Mouse (Mus musculus): ENCODE data around the gene Mapk10. TPM values are rescaled to one million over a fixed set of nuclear protein-coding genes. Genes with fewer than 3 reads are reported as not detected.
A peak's percentile ranks its signal among the peaks of the same experiment; 100 is the strongest.
"Not testable (repeated sequence)": the region's sequence is repeated elsewhere in the genome, so short reads cannot be mapped to it uniquely, and the experiment has no call there.

Mapk10 gene
- total RNA-seq, 2 experiments from 2014 or later: 226 to 253 TPM

- DNase-seq: no peak
- intact Hi-C loops (cut with DNase I): no loop called here
Observed at GRCm38 (mm10) chr5:102991691-102992090, 219.4 kb downstream of the Mapk10 start.

DNA sequence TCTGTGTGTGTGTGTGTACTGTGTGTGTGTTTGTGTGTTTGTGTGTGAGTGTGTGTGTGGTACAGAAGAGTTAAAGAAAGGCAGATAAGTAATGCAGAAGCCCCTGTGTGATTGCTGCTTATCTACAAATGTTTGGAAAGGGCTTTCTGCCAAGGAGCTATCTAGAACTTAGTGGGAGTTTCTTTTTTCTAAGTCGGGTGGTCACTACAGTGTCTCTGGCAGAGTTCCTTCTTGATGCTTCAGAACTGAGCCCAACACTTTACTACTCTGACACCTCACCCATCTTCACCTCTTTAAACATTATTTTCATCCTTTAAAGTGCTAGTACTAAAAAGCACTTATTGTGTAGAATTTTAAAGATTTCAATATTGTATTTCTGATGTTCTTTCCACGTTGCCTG, 232.8 kb downstream of the Mapk10 start:
- intact Hi-C loops (cut with DNase I): no loop called here
- no peak for DNase-seq

DNA sequence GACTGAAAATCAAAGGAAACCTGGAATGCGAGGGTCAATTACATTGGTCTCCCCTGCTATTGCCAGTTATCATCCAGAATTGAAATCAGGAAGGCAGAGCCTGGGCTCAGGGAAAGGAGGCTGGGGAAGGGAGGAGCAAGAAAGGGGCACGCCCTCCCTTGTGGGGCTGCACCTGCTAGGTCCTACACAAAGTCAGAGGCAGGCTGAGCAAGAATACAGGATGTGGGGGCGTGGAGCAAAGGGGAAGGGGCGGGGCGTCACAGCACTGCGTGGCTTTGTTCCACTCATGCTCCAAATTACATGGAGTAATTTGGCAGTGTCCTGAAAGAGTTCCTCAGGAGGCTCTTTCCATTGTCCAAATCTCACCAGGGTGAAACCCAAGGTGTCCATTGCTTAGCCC, 234.0 kb downstream of the Mapk10 start:
- intact Hi-C loops (cut with DNase I): no loop called here
- no peak for DNase-seq

GRCm38 (mm10) chr5:102976540-102976939, 234.6 kb downstream of the Mapk10 start:
- intact Hi-C loops (cut with DNase I): no loop called here
- no peak for DNase-seq

- intact Hi-C loops (cut with DNase I): no loop called here
- no peak for DNase-seq
Observed at GRCm38 (mm10) chr5:102974400-102974799, 236.7 kb downstream of the Mapk10 start.

DNA sequence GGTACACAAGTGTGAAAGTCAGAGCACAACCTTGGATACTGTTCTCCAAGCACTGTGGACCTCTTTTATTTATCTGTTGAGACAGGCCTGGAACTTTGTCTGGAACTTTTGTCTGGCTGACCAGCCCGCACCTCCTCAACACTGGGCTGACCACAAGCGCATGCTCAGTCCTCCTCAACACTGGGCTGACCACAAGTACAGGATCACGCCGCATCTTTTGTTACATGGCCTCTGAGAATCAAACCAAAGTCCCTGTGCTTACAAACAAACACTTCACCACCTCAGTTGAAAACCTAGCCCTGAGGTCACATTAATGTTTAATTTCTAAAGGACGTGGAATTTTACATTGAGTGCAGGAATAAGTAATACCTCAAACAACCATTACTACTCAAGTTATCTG, 246.7 kb downstream of the Mapk10 start:
- intact Hi-C loops (cut with DNase I): no loop called here
- DNase-seq: no peak

GRCm38 (mm10) chr5:102953414-102953813, 257.7 kb downstream of the Mapk10 start:
- no peak for DNase-seq
- intact Hi-C loops (cut with DNase I): no loop called here

DNA sequence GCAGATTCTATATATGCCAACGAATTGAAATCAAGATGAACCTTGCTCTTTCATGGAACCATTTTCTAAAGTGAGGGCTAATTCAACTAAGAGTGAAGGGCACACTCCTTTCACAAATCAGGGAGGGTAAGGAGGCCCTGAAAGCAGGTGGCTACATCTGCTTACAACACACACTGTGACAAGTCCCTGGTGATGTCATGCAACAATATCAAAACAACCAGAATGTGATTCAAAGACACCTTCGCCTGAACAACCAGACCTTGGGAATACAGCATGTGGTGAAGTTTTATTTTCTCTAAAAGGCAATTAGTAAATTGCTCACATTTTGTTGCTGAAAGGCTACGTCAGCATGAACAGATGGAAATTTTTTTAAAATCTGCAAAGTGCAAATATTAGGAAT, 258.2 kb downstream of the Mapk10 start:
- intact Hi-C loops (cut with DNase I): no loop called here
- DNase-seq: no peak

- intact Hi-C loops (cut with DNase I): no loop called here
- no peak for DNase-seq
Observed at GRCm38 (mm10) chr5:102947061-102947711, 263.9 kb downstream of the Mapk10 start.

DNA sequence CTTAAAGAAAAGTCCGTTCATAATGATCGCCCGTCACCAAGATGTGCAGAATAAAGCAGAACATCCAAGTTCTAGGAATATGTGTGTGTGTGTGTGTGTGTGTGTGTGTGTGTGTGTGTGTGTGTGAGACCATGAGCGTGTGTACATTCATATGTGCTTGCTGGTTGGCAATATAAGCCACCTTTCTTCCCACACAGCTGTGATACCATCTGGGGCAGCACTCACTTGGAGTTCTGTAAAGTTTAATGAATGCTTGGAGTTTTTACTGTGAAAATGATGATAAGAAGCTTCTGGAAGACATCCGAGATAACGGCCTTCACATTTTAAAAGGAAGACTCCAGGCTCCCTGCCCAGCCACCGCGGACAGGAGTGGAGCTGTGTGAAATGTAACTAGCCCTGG, 264.5 kb downstream of the Mapk10 start:
- intact Hi-C loops (cut with DNase I): no loop called here
- no peak for DNase-seq

- intact Hi-C loops (cut with DNase I); DNase-seq: not testable (repeated sequence)
Observed at GRCm38 (mm10) chr5:102943864-102944630, 267.1 kb downstream of the Mapk10 start.

- DNase-seq: no peak
- intact Hi-C loops (cut with DNase I): no loop called here
Observed at GRCm38 (mm10) chr5:102930161-102930560, 281.0 kb downstream of the Mapk10 start.

DNA sequence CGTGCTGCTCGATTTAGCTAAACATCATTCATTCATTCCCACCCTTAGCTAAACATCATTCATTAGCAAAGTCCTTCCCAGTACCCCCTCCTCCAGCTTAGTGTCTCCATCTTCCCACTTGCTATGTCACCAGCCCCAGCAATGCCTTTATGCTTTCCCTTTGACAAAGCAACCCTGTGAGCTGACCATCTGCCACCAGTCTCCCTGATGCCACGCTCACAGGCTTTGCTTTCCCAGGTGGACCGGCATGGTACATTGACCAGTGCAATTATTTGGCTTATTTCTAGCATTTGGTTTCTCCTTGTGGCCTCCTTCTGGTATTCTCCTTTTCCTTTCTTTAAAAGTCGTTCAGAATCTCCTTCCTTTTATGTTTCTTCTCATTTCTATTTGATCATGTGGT, 284.3 kb downstream of the Mapk10 start:
- DNase-seq: peak; percentile 25
- intact Hi-C loops (cut with DNase I): no loop called here

DNA sequence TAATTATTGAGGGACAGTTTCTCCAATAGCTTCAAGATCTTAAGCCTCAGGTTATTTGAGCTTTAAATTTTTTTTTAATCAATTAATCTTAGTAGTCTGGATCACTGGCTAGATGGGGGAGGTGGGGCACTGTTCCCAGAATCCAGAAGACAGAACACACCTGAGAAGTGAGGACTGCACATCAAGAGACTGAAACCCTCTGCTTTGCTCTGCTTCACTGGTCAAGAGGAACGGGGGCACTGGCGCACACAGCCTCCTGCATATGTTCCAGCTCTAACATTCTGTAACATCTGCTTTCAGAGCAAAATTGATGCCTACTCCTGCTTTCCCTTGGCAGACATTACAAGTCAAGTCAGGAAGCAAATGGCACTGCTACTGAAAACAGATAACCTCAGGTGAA, 290.9 kb downstream of the Mapk10 start:
- intact Hi-C loops (cut with DNase I): no loop called here
- no peak for DNase-seq

GRCm38 (mm10) chr5:102905441-102906211, 305.5 kb downstream of the Mapk10 start:
- DNase-seq: no peak
- intact Hi-C loops (cut with DNase I): no loop called here

DNA sequence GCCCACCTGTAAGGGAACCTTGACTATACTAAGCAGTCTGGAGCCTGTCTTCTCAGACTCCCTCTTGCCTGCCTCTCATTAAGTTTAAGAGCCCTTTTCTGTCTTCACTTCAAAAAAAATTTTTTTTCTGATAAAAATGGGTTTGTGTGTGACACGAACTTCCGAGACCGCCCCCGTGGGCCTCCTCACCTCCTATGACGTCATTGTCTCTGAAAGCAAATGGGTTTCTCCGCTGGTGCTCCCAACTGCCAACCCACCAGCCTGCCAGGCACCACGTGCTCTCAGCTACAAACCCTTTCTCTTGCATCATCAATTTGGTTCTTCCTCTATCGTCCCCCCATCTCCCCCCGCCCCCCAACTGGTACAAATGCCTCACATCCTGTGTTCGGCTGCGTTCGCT, 307.1 kb downstream of the Mapk10 start:
- intact Hi-C loops (cut with DNase I): no loop called here
- no peak for DNase-seq

- intact Hi-C loops (cut with DNase I): no loop called here
- DNase-seq: no peak
Observed at GRCm38 (mm10) chr5:102903487-102903886, 307.6 kb downstream of the Mapk10 start.

GRCm38 (mm10) chr5:102901176-102901575, 310.0 kb downstream of the Mapk10 start:
- intact Hi-C loops (cut with DNase I): no loop called here
- DNase-seq: peak; percentile 19

DNA sequence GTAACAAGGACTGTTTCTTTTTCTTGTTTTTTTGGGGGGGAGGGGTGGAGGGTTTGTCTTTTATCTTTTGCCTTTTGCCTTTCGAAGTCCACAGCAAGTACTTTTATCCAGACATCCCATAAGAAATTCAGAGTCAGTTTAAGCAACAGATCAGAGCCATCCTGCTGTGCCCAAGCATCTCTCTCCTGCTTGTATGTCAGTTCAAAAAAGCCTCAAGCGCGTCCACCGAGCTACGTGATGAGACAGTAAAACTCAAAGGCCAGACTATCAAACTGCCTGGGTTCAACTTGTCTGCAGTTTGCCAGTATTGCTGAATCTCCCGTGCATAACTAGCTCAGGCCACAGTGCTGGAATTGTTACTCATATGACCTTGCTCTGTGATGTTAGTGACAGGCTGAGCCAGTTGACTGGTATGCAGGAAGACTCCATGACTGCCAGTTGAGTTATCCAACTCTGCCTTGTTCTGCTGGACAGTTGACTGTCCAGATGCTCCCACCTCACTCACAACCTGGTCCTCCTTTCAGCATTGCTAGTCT, 311.4 kb downstream of the Mapk10 start:
- intact Hi-C loops (cut with DNase I): no loop called here
- DNase-seq: no peak

DNA sequence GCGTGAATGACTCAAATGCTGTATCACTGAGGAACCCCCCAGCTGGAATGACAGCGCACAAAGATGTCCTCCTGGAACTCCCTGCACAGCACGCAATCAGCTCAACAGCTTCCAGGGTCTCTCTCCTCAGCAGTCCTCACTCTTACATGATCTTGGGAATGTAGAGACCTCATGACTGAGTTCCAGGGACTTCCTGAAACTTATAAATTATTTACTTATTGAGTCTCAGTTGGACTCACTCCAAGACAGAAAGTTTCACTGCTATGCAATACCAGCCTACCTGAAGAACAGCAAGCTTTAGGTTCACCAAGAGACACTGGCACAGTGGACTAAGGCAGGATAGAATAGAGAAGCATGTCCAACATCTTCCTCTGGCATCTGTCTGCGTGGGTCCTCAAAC, 312.8 kb downstream of the Mapk10 start:
- intact Hi-C loops (cut with DNase I): no loop called here
- DNase-seq: no peak

- intact Hi-C loops (cut with DNase I): no loop called here
- DNase-seq: no peak
Observed at GRCm38 (mm10) chr5:102892226-102892625, 318.9 kb downstream of the Mapk10 start.

DNA sequence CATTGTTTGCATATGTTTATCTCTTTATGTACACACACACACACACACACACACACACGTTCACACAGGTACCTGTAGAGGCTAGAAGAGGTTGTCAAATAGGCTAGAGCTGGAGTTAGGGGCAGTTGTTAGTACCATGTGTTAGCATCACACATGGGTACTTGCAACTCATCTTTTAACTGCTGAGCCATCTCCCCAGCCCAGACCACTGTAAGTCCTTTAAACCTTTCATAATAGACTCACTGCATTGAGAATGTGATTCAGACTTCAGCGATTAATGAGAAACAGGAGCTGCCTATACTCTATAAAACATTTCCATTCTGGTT, 322.0 kb downstream of the Mapk10 start:
- no peak for DNase-seq
- intact Hi-C loops (cut with DNase I): no loop called here
